Mouse (Mus musculus): Measurements from ENCODE around the gene Osbpl6. TPM values are rescaled to one million over a fixed set of nuclear protein-coding genes. Genes with fewer than 3 reads are reported as not detected.
A peak's percentile ranks its signal among the peaks of the same experiment; 100 is the strongest.

Gene Osbpl6
- total RNA-seq, 2 experiments from 2014 or later = 11.4 to 14.5 TPM

- no peak for DNase-seq
These were observed 15.2 kb downstream of the Osbpl6 start for GRCm38 (mm10) chr2:76421411-76421924.

- DNase-seq = no peak
These were observed 20.5 kb downstream of the Osbpl6 start for GRCm38 (mm10) chr2:76426816-76427215.

- DNase-seq = no peak
These were observed 23.0 kb downstream of the Osbpl6 start for GRCm38 (mm10) chr2:76429318-76429717.

DNA sequence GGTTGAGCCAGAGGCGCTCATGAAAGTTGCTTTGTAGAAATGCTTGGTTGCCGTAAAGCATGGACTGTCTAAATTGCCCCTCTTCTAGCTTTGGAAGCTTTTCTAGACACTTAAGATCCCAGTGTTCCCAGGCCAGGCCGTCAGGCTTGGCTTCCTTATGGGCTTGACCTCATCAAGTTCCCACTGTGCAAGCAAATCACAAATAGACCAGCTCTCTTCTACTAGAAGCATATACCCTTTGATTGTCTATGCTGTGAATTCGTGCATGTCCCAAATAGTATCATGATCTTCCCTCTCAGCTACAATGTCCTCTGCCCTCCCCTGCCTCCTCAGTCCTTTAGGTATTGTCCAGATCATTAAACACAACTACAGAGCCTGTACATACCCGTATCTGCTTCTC, 23.5 kb downstream of the Osbpl6 start:
- no peak for DNase-seq

DNA sequence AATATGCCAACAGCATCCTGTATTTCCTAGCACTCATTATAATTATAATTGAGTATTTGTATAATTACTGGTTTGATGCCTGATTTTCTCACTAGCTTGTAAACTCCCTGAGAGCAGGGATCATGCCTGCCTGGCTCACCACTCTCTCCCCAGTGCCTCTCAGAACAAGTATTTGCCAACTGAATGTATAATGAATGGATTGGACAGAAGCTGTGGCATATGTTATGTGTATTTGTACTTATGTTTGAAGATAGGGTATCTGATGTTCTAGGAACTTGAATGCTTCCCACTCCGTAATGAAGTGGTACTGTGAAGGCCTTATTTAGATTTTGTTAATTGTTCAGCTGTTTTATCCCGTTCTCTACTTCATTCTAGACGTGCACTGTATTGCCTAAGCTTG, 24.2 kb downstream of the Osbpl6 start:
- DNase-seq = no peak

DNA sequence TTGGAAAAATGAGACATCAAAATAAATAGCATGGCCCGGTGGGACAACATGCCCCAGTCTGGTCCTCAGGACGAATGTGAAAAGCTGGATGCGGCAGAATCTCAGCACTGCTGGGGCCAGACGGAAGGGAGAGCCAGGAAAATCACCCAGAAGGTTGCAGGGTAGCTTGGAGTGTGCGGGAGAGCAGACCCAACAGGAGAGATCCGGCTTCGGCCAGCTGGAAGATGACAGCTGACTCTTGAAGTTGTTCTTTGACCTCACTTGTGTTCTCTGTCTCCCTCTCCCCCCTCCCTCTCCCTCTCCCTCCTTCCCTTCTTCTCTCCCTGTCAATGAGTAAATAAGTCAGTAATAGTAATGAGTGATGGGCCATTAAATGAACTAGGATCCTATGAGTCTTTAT, 27.9 kb downstream of the Osbpl6 start:
- DNase-seq = no peak

DNA sequence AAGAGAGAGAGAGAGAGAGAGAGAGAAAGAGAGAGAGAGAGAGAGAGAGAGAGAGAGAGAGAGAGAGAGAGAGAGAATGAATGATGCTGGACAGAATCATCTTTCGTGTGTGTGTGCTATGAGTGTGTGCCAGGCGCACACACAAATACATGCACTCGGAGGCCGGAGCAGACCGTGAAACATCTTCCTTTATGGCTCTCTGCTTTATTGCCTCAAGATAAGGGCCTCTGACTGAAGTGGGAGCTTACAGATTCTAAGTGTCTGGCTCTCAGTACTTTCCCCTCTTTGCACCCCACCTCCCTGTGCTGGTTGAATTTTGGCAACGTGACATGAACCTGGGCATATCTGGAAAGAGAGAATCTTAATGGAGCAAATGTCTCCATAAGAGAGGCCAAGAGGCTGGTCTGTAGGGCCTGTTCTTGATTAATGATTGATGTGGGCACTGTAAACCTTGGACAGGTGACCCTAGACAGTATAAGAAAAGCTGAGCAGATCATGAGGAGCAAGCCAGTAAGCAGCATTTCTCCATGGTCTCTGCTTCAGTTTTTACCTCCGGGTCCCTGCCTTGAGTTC, 29.4 kb downstream of the Osbpl6 start:
- DNase-seq = no peak

DNA sequence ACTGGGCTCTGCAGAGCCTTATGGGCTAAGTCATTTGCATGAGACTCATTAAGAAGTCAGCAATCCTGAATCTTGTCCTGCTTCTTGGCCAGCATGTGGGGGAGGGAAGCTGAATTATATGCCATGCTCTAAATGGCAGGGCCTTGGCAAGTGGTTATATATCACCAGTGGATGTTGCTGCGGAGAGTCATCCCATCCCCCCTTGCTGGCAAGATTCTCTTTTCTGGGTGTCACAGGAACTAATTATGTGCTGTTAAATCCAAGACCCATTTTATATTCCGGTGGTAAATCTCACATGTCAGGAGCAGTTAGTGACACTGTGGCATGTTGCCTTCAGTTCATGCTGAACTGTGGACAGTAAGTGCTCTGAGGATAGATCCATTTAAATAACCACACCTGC, 31.1 kb downstream of the Osbpl6 start:
- no peak for DNase-seq

DNA sequence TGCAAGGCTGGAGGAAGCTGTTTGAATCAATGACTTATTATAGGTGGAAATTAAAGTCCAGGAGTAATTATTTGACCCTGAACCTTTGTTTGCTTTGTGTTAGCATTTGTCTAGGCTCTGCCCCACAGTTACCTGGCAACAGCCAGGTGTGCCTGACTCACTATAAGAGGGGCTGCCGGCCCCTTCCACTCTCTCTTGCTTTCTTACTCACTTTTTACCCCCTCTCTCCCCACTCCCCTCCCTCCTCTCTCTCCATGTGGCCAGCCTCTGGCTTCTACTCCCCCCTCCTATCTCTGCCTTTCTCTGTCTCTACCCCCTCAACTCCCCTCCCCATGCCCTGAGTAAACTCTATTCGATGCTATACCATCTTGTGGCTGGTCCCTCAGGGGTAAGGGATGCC, 33.2 kb downstream of the Osbpl6 start:
- no peak for DNase-seq

DNA sequence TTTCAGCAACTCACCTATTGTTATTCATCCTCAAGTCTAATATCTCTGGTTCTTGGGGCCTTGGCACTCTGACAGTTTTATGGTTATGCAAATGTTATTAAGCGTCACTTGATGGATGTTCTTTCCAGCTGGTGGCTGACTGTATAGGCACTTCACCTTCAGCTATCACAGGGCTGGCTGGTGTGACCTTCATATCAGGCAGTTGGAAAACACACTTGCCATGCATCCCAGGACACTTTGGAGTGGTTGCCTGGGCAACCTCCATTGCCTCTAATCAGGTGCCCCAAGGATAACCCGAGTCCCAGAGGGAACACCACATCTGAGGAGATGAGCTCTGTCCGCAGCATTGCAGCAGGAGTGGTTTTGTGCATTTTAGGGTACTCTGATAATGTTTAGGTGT, 35.8 kb downstream of the Osbpl6 start:
- no peak for DNase-seq

- no peak for DNase-seq
These were observed 43.6 kb downstream of the Osbpl6 start for GRCm38 (mm10) chr2:76449836-76450355.

DNA sequence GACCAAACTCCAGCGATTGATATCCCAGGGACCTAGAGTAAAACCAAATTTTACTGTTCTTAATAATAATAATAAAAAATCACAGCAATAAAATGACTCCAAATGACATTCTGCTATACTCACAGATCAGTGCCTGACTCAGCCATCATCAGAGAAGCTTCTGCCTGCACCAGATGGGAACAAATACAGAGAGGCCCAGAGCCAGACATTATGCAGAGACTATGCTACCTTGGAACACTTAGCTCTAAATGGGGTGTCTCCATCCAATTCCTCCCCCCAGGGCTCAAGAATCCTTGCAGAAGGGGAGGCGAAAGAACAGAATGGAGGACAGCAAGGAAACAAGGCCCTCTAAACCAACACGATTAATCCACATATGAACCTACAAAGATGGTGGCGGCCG, 60.4 kb downstream of the Osbpl6 start:
- DNase-seq = no peak

DNA sequence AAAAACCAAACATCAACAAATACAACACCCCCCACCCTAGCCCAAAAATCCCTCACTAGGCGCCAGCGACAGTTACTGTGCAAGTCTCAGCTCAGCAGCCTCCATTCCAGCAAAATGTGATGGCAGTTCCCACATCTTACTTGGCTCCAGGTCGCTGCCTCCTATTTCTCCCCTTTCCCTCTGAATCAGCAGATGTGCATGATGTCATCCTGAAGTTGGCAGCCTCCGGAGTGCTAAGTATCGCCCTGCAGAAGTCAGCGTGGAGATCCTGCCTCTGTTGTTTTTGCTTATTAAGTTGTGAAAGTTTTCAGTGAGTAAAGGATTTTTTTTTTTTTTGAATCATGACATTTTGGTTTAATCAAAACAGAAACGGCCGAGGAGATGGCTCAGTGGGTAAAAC, 61.9 kb downstream of the Osbpl6 start:
- peak; percentile 51 for DNase-seq

DNA sequence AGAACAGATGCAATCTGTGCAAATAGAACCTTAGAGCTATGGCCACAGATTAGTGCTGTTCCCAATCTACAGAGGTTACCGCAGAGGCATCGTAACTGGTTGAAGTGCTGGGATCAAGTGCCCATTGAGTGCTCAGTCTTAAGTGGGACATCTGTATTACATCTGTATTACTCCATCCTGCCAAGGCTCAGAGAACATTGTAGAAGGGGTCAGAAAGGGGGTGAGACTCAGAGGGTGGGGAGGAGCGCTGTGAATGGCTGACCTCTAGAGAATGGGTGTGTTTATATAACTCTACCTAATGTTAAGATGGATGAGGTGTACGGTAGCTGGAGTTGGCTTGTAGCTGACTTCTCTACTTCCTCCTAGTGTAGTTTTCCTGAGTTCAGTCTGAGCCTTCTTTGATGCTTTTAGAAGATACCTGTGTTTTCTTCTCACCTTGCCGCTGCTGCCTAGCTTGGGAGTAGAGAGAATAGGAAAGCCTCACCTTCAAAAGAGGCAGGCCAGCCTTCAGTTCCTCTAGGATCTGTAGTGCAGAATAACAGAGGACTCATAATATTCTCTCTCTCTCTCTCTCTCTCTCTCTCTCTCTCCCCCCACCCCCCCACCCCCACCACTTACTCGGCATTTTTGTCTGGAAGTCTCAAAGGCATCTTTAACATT, 62.9 kb downstream of the Osbpl6 start:
- DNase-seq = no peak

DNA sequence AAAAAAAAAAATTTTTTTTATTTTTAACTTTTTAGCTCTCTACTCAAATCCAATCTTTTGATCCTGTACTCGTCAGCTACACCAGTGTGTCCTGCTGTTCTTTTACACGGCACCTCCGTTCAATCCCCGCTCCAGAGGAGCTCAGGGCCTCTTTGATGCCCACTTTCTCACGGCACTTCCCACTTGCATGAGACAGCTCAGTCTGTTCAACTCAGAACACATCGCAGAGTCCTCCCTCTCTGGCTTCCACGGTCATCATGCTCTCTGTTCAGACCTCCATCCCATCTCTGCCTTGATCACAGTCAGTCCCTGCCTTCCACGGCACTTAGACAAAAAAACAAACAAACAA, 63.4 kb downstream of the Osbpl6 start:
- DNase-seq = no peak

DNA sequence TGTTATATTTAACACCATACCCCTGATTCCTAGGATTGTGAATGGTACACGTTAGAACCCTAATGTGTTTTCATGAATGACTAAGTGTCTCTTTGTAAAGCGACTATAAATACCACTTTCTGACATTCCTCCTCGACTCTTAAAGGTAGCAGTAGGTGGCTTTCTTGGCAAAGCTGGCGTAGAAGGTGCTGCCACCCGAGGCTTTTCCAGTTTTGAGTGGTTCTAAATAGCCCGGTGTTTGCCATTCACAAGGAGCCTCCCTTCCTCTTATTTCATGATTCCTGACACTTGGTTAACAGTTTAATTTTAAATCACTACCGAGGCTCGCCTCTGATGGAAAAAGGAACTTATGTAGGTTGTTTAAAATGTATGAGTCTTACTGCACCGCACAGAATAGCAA, 64.1 kb downstream of the Osbpl6 start:
- no peak for DNase-seq

GRCm38 (mm10) chr2:76475788-76476187, 69.5 kb downstream of the Osbpl6 start:
- no peak for DNase-seq

GRCm38 (mm10) chr2:76488764-76489163, 82.5 kb downstream of the Osbpl6 start:
- no peak for DNase-seq

DNA sequence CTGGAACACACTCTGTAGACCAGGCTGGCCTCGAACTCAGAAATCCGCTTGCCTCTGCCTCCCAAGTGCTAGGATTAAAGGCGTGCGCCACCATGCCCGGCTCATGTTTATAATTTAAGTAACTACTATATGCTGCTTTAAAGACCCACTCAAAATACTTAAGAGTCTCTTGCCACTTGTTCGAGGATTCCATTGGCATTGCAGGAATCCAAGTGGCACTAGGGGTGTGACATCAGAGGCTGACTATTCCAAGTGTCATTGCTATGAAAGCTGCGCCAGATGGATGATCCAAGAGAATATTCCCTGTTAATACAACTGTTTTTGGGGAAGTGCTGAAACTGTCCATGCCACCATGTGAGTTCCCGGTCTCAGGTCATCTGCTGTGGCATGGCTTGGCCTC, 83.9 kb downstream of the Osbpl6 start:
- no peak for DNase-seq

DNA sequence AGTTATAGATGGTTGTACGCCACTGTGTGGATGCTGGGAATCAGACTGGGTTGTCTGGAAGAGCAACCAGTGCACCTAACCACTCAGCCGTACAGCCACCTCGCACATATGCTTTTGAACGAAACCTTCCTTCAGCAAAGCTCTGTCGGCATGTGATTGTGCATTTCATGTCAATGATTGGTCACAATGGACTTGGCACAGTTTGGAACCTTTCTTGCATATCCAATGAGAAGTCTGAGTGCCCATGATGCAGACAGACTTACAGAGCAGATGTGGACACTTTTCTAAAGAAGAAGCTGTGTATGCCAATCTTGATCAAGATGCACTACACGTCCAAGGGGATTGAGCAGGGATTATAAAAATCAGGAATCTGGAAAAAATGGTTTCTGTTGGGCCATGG, 85.1 kb downstream of the Osbpl6 start:
- DNase-seq = no peak

DNA sequence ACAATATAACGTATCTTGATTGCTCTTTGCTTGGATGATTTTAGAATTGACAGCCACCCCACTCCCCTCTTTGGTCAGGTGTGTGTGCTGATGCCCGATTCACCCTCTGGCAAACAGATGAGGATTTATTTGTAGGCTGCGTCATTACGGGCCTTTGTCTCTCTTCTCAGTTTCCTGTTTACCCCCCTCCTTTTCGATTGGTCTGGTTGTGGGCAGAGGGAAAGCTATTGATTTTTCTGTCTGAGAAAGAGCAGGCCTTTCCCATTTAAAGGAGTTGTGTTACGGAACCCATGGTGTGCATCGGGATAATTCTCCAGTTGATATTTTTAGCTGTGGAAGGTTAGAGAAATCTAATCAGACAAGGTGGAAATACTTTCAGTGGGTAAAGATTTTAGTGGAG, 85.9 kb downstream of the Osbpl6 start:
- DNase-seq = no peak

- no peak for DNase-seq
These were observed 89.9 kb downstream of the Osbpl6 start for GRCm38 (mm10) chr2:76496006-76496748.

DNA sequence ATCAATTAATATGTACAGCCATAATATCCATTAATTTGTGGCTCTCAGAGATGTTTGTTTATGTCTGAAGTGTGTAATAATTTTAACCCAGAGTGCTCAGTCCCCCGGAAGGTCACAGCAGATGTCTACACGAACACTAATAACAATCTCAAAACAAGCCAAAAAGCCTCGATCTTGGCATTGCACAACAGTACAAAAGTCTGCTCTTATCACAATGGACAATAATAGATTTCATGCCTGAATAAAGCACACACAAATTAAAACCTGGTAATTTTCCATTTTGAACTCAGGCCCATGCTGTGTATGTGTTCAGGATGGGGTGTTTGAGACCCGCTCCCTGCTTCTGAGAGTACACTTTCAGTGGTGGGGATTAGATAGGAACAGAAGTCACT, 90.4 kb downstream of the Osbpl6 start:
- no peak for DNase-seq

- no peak for DNase-seq
These were observed 92.6 kb downstream of the Osbpl6 start for GRCm38 (mm10) chr2:76498891-76499290.
